Mouse (Mus musculus) monocyte, adult 5-6 weeks (primary cell): ENCODE measurements around the gene Gm10912. TPM values are rescaled to one million over a fixed set of nuclear protein-coding genes. Genes with fewer than 3 reads are reported as not detected.
"Not testable (repeated sequence)": the region's sequence is repeated elsewhere in the genome, so short reads cannot be mapped to it uniquely, and the experiment has no call there.

Source experiments
- ATAC-seq: fragments of 153-309, 156-312 bp; replicated peaks from 2 replicates; pipeline ENCODE4 v1.8.0; 2017; ENCODE audit warnings: mild to moderate bottlenecking; ENCODE audit not compliant: low TSS enrichment, insufficient number of reproducible peaks, severe bottlenecking, poor library complexity, low FRiP score
- total RNA-seq: library from RNA; stranded (forward); fragments of 200-1000, 200-491, 200-594 nt; gene quantifications from 3 replicates; pipeline ENCODE4 v1.2.3, GENCODE M21; 2017

Gm10912 gene
- total RNA-seq, 1 experiment from 2014 or later: not detected

DNA sequence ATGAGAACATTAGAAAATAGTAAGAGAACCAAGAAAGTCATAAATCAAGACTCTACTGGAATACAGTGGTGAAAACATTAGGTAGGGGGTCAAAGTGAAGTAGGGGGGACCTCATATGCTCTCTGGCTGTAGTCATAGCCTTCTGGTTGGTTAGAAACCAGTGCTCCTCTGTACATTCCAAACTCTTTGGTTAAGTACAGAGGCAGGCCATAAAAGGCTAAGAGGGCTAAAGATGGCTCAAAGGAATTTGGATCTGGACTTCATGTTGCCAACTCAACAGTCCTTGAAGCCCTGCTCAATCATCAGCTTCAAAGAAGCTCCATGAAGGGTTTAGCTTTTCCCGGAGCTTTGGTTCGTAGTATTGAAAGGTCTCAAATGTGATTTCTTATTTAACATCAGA, 43.4 kb downstream of the Gm10912 start:
- ATAC-seq: not testable (repeated sequence)

DNA sequence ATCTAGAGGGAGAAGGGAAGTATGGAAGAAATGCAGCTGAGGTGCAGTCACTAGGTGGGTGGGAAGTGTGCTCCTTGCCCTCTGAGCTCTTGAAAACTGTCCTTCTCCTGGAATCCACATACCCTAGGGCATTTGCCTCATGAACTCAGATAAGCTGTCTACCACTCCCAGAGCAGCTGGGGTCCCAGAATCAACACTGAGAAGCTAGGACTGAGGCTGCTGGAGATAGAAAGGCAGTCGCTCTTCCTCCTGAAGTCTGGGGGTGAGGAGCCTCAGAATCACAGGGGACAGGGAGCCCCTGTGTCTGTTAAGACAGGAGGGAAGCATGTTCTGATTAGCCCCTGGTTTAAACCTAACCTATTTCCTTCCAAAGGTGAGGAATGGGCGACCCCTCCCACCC, 43.9 kb downstream of the Gm10912 start:
- no peak for ATAC-seq

DNA sequence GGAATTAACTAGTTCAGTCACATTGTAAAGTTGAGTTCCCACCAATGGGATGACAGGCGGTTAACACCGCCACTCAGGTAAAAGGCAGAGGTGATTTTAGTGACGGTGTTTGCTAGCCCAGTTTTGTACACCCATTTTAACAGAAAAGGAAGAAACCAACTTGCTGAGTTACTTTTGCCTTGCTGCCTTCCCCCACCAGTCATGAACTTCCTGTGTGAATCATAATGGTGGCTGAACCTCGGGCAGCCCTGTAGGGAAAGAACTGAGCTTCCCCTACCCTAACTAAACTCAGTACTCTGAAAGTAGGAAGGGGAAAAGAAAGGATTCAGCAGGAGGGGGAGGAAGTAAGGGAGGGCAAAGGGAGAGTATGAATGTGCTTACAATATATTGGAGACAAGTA, 44.4 kb downstream of the Gm10912 start:
- ATAC-seq: no peak

DNA sequence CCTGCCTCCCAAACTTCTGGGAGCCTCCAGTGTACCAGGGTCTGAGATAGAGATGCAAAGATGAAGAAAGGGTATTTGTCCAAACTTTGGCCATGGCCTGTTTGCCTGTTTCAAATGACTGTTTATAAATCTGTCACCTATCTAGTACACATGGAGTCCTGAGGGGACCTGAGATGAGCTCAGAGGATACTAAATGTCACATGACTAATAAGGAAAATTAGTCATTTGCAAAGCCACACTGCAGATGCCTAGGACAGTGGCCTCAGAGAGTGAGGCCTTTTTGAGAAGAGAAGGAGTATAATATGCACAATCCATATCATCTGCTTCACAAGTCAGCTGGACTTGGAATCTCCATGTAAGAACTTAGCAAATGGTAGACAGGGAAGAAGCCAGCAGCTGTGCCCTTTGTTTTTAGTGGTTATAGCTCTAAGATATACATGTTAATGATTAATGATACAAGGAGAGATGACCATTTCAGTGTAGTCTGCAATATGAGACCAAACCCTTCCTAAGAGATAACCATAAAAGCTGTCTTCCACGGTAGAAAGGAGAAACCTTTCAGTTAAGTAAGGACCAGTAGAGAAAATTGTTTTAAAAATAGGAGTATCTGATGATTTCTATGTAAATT, 45.7 kb downstream of the Gm10912 start:
- not testable (repeated sequence) for ATAC-seq

DNA sequence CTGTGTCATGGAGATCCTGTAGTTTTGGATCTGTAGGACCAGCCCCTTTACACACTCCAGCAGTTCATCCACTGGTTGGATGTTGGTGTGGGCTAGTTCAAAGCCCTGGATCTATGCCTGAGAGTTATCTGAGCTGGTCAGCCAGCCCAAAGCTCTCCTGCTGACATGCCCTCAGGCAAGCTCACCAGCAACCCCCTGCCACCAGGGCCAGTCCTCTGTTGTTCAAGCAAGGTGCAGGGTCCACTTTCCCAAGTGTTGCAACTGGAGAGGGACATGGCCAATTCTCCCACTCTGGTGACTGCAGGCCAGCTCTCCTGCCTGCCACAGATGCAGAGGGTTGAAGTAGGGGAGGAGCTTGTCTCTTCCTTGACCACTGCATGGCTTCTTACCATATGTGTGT, 47.9 kb downstream of the Gm10912 start:
- not testable (repeated sequence) for ATAC-seq

DNA sequence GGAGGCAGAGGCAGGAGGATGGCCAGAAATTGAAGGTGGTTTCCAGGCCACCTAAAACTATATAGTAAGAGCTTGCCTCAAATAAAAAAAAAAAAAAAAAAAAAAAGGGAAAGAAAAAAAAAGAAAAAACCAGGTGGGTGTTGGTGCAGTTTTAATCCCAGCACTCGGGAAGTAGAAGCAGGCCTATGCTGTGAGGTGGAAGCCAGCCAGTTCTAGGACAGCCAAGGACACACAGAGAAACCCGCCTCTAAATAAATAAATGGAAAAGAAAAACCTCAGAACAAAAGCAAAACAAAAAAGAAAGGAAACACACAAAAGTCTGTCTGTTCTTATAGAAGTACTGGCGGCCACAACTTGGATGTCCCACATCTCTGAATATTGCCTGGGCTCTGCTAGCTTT, 49.3 kb downstream of the Gm10912 start:
- no peak for ATAC-seq

Other genes with a start within 250 kb of the Gm10912 start
- 50.1 to 71.8 TPM (median 67.7 TPM) in 3 replicates for gene Lmo2, start 107.8 kb upstream of the Gm10912 start, total RNA-seq
- 38.1 to 50.3 TPM (median 42.5 TPM) in 3 replicates for gene Fbxo3, start 38.1 kb upstream of the Gm10912 start, total RNA-seq
- not detected in 3 replicates for gene 4931422A03Rik, start 37.5 kb upstream of the Gm10912 start, total RNA-seq
- gene Gm10799, start 2.7 kb downstream of the Gm10912 start, total RNA-seq: not detected in 3 replicates
- 2.6 to 7.2 TPM in 2 of 3 replicates, not detected in the other for gene Cd59b, start 4.0 kb downstream of the Gm10912 start, total RNA-seq
- gene Cd59a, start 30.0 kb downstream of the Gm10912 start, total RNA-seq: 1.4 to 3.9 TPM (median 1.8 TPM) in 3 replicates
- gene A930018P22Rik, start 56.9 kb downstream of the Gm10912 start, total RNA-seq: not detected in 3 replicates